In genomic region chr10:118110006-118110920, GRCm38 (mm10) we compare ENCODE assay signal across 8 mouse cellular contexts. TPM values are rescaled to one million over a fixed set of nuclear protein-coding genes. Genes with fewer than 3 reads are reported as not detected.
DNase-seq lines count a peak whose midpoint lies in the region; ATAC-seq lines count a peak whose summit lies in the region.

No protein-coding gene starts in this region.

- peak; percentile 48 to 59 for DNase-seq in left cerebral cortex, postnatal 25 days (ENCODE audit: low spot score in 2 of 2)
- DNase-seq in left cerebral cortex, postnatal 4 days: no peak
- peak; percentile 71 for DNase-seq in NIH3T3 (ENCODE audit: low read depth)
- DNase-seq in embryonic facial prominence, embryonic 11.5 days (ENCODE audit: low spot score): peak; percentile 64
- no peak for DNase-seq in intestine, embryonic 14.5 days (ENCODE audit: low spot score)
- peak; percentile 77 for DNase-seq in lung, postnatal 10 days
- DNase-seq in thymus, postnatal 4 days: peak; percentile 52
- DNase-seq in cerebellum, postnatal 4 days (ENCODE audit: low spot score in 2 of 2): no peak

- H3K36me3 ChIP-seq in embryonic facial prominence, embryonic 11.5 days (replicated peaks; ENCODE audit: control insufficient read depth, insufficient read depth, low read depth, low read length): no peaks in the 10 kb centered on the region
- no peaks in the 10 kb centered on the region for H3K36me3 ChIP-seq in intestine, embryonic 14.5 days (ENCODE audit: control insufficient read depth, insufficient read depth, low read length)

- intact Hi-C loops in left cerebral cortex, postnatal 25 days (cut with DNase I): loop anchor here (2.0 to 5.0 kb wide), 2 partner anchors 317 to 378 kb away; partner anchors contain the start of gene Nup107
- intact Hi-C loops in left cerebral cortex, postnatal 4 days (cut with DNase I): no loop called here

- H3K9ac ChIP-seq in embryonic facial prominence, embryonic 11.5 days (replicated peaks; ENCODE audit: low read length): no peak overlapping the region
- H3K9ac ChIP-seq in intestine, embryonic 14.5 days (ENCODE audit: low read length): no peak overlapping the region

- peak; percentile 72; the same call in 1 of the 2 replicates for ATAC-seq in embryonic facial prominence, embryonic 11.5 days (replicated peaks; ENCODE audit: insufficient number of reproducible peaks, low FRiP score, low TSS enrichment, low read depth)
- ATAC-seq in intestine, embryonic 14.5 days (replicated peaks; ENCODE audit: low FRiP score, low TSS enrichment, low read depth): peak; percentile 47; the same call in 1 of the 2 replicates

- no peak overlapping the region for H3K4me2 ChIP-seq in embryonic facial prominence, embryonic 11.5 days (ENCODE audit: low read depth, low read length)
- H3K4me2 ChIP-seq in intestine, embryonic 14.5 days (ENCODE audit: low read length): no peak overlapping the region

- no peak overlapping the region for H3K27ac ChIP-seq in embryonic facial prominence, embryonic 11.5 days (replicated peaks; ENCODE audit: low read depth, low read length)
- peak overlapping the region; percentile 29; the same call in 1 of the 2 replicates for H3K27ac ChIP-seq in intestine, embryonic 14.5 days (ENCODE audit: low read depth)

- WGBS in embryonic facial prominence, embryonic 11.5 days: 22% methylated on average over 8 of the region's 8 CpGs
- WGBS in intestine, embryonic 14.5 days: 22% methylated on average over 8 of the region's 8 CpGs

- no peaks in the 10 kb centered on the region for H3K9me3 ChIP-seq in embryonic facial prominence, embryonic 11.5 days (replicated peaks; ENCODE audit: control insufficient read depth, low read length)
- no peaks in the 10 kb centered on the region for H3K9me3 ChIP-seq in intestine, embryonic 14.5 days (ENCODE audit: control insufficient read depth, low read length)

- H3K27me3 ChIP-seq in embryonic facial prominence, embryonic 11.5 days (ENCODE audit: control insufficient read depth, insufficient read depth, low read length): no peaks in the 10 kb centered on the region
- H3K27me3 ChIP-seq in intestine, embryonic 14.5 days (replicated peaks; ENCODE audit: control insufficient read depth, insufficient read depth, low read length): no peaks in the 10 kb centered on the region

- H3K4me1 ChIP-seq in embryonic facial prominence, embryonic 11.5 days (ENCODE audit: control insufficient read depth, insufficient read depth, low read length): no peaks in the 10 kb centered on the region
- H3K4me1 ChIP-seq in intestine, embryonic 14.5 days (replicated peaks; ENCODE audit: control insufficient read depth, insufficient read depth, low read length): peaks cover 8% of the 10 kb centered on the region; the same call in 1 of the 2 replicates

- H3K4me3 ChIP-seq in embryonic facial prominence, embryonic 11.5 days (ENCODE audit: low read depth, low read length): no peak overlapping the region
- H3K4me3 ChIP-seq in intestine, embryonic 14.5 days (ENCODE audit: low read depth, low read length): no peak overlapping the region

RNA-seq across cellular contexts. Expression of gene Mdm1, which starts 31.3 kb away (rescaled TPM):
- total RNA-seq in left cerebral cortex, postnatal 25 days (2021): 1 to 10 TPM; 5.3 to 5.8 TPM
- total RNA-seq in left cerebral cortex, postnatal 4 days (2021): 10 to 100 TPM; 16.7 to 19.7 TPM
- polyA plus RNA-seq in embryonic facial prominence, embryonic 11.5 days (2014; fragmentation: Nextera tagmentation; extraction: Ambion mirVana): 54.6 and 60.8 TPM in 2 replicates
- polyA plus RNA-seq in intestine, embryonic 14.5 days (2014; fragmentation: Nextera tagmentation; extraction: Ambion mirVana): 20.4 and 22.3 TPM in 2 replicates

Comparison
In these comparisons a context has a peak if more than half of its experiments do, and no peak if none do; other contexts are left out.
1. DNase-seq: peak in left cerebral cortex, postnatal 25 days (2 of 2), NIH3T3 (single experiment), embryonic facial prominence, embryonic 11.5 days (single experiment), lung, postnatal 10 days (single experiment) and thymus, postnatal 4 days (single experiment); none in left cerebral cortex, postnatal 4 days (single experiment), intestine, embryonic 14.5 days (single experiment) and cerebellum, postnatal 4 days (0 of 2).